Mouse (Mus musculus) CH12.LX (cell line): Measurements from ENCODE around the gene Prrc2b. TPM values are rescaled to one million over a fixed set of nuclear protein-coding genes. Genes with fewer than 3 reads are reported as not detected.

ENCODE experiments used
- DNase-seq: peaks from one replicate; pipeline ENCODE4 v3.0.0-alpha.2; 2013; ENCODE audit errors: extremely low read depth
- H3K27ac ChIP-seq: 2 replicates; pipeline ENCODE4 v1.5.1; 2012; ENCODE audit warnings: low read depth, mild to moderate bottlenecking, control low read depth, moderate library complexity; ENCODE audit not compliant: insufficient read depth
- H3K27me3 ChIP-seq: replicated peaks from 2 replicates; pipeline ENCODE3; 2012; ENCODE audit warnings: inconsistent platforms
- H3K36me3 ChIP-seq, 2 experiments: replicated peaks in 1 of 2; 2 replicates each; pipeline versions ENCODE3 to v1.6.1; 2012; ENCODE audit warnings: inconsistent platforms in 1 of 2, low read length in 1 of 2, mild to moderate bottlenecking in 1 of 2, mixed read lengths in 1 of 2, moderate library complexity in 1 of 2; ENCODE audit not compliant: control insufficient read depth in 1 of 2, insufficient read depth in 1 of 2
- H3K4me1 ChIP-seq, 2 experiments: 2 replicates each; pipeline ENCODE4 v1.6.1; 2012; ENCODE audit warnings: inconsistent platforms in 1 of 2, moderate library complexity in 1 of 2; ENCODE audit not compliant: insufficient read depth in 2 of 2, control insufficient read depth in 1 of 2
- H3K4me2 ChIP-seq: 2 replicates; pipeline ENCODE4 v1.6.1; 2012; ENCODE audit warnings: low read depth, mild to moderate bottlenecking, control low read depth; ENCODE audit not compliant: poor library complexity, insufficient read depth, severe bottlenecking
- H3K4me3 ChIP-seq, 3 experiments: fragments of 150-350 bp in 1 of 3; sonication (generic) in 1 of 3; replicated peaks in 1 of 3; 2 replicates each; pipeline versions ENCODE3 to v1.5.1; 2011 to 2012; ENCODE audit warnings: low read depth in 2 of 3, low read length in 2 of 3, mild to moderate bottlenecking in 2 of 3, moderate library complexity in 2 of 3, control low read depth in 1 of 3, improper control_type of control experiment in 1 of 3, inconsistent platforms in 1 of 3, mixed read lengths in 1 of 3; ENCODE audit not compliant: poor library complexity in 1 of 3
- H3K79me2 ChIP-seq: replicated peaks from 2 replicates; pipeline ENCODE4 v1.6.1; 2012; ENCODE audit warnings: mild to moderate bottlenecking, moderate library complexity; ENCODE audit not compliant: control insufficient read depth, poor library complexity, insufficient read depth, severe bottlenecking; ENCODE audit errors: extremely low read depth
- H3K9ac ChIP-seq: 2 replicates; pipeline ENCODE4 v1.6.1; 2012; ENCODE audit warnings: low read depth, mild to moderate bottlenecking, control low read depth, moderate library complexity; ENCODE audit not compliant: insufficient read depth
- H3K9me3 ChIP-seq: replicated peaks from 2 replicates; pipeline ENCODE3; 2012; ENCODE audit warnings: low read length, inconsistent platforms, mixed read lengths
- BHLHE40 ChIP-seq: IDR thresholded peaks from 2 replicates; pipeline ENCODE4 v1.6.1; 2011; ENCODE audit warnings: mild to moderate bottlenecking, low read depth, low read length, improper control_type of control experiment
- E2F4 ChIP-seq: IDR thresholded peaks from 2 replicates; pipeline ENCODE4 v1.6.1; 2011; ENCODE audit warnings: low read depth, low read length, improper control_type of control experiment; ENCODE audit not compliant: insufficient replicate concordance
- KAT2A ChIP-seq: IDR thresholded peaks from 2 replicates; pipeline ENCODE4 v1.6.1; 2012; ENCODE audit warnings: low read length, improper control_type of control experiment, inconsistent platforms; ENCODE audit not compliant: insufficient replicate concordance
- MAX ChIP-seq: IDR thresholded peaks from 2 replicates; pipeline ENCODE4 v1.6.1; 2011; ENCODE audit warnings: low read length, improper control_type of control experiment
- MXI1 ChIP-seq: IDR thresholded peaks from 2 replicates; pipeline ENCODE4 v1.6.1; 2011; ENCODE audit warnings: mild to moderate bottlenecking, low read depth, low read length, improper control_type of control experiment
- NRF1 ChIP-seq: IDR thresholded peaks from 2 replicates; pipeline ENCODE4 v1.6.1; 2014; ENCODE audit warnings: low read depth, mild to moderate bottlenecking, inconsistent platforms, low read length, improper control_type of control experiment, moderate library complexity
- POLR2AphosphoS2 ChIP-seq: IDR thresholded peaks from 2 replicates; pipeline ENCODE4 v1.6.1; 2011; ENCODE audit warnings: low read depth, low read length, improper control_type of control experiment
- USF1 ChIP-seq: IDR thresholded peaks from 2 replicates; pipeline ENCODE4 v1.6.1; 2014; ENCODE audit warnings: low read depth, mild to moderate bottlenecking, inconsistent platforms, low read length, improper control_type of control experiment
- ZC3H11A ChIP-seq: IDR thresholded peaks from 2 replicates; pipeline ENCODE4 v1.6.1; 2012; ENCODE audit warnings: low read depth, mild to moderate bottlenecking, inconsistent platforms, low read length, improper control_type of control experiment
- ZNF384 ChIP-seq: IDR thresholded peaks from 2 replicates; pipeline ENCODE4 v1.6.1; 2012; ENCODE audit warnings: low read depth, low read length, improper control_type of control experiment, inconsistent platforms
- dilution Hi-C: fragments of 300-500 bp; cut with MboI; formaldehyde crosslinking; loops from 2 replicates; pipeline ENCODE4 v1.14.3; 2020; ENCODE audit warnings: low sequenced_read_pairs; ENCODE audit not compliant: extremely low pct_unique_long_range_greater_than_20kb, extremely low pct_ligation_motif_present
- in situ Hi-C: fragments of 300-500 bp; cut with MboI; formaldehyde crosslinking; loops from 3 replicates; pipeline ENCODE4 v1.14.3; 2019; ENCODE audit warnings: low sequenced_read_pairs, low pct_ligation_motif_present, low pct_unique_long_range_greater_than_20kb, mixed read lengths
- polyA plus RNA-seq: library from polyadenylated mRNA; unstranded; fragments of >175 nt; gene quantifications from 2 replicates; pipeline ENCODE4 v1.2.1, GENCODE M21; 2012; ENCODE audit warnings: low read depth; ENCODE audit not compliant: insufficient read length
- total RNA-seq, 2 experiments: library from RNA; depleted of rRNA; stranded (reverse); fragments of 300-350 nt in 1 of 2; fragments of >200 nt in 1 of 2; gene quantifications; 2 replicates each; pipeline ENCODE4 v1.2.3; 2012 to 2014

Prrc2b gene
- total and polyA plus RNA-seq, 3 experiments, result 7.6 to 59.9 (median 42.2) TPM

DNA sequence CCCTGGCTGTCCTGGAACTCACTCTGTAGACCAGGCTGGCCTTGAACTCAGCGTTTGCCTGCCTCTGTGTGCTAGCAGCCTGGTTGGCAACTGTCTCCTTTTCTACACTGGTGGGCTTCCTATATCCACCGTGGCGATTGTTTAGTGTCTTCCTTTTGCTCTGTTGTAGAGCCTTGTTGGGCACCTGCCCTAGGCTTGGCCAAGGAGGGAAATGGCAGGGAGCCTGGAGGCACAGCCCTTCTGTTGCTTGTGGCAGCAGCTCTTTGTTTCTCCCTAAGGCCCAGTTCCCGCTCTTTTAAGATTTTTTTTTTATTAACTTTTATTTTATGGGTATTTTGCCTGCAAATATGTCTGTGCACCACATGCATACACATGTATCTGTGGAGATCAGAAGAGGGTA, 49.2 kb downstream of the Prrc2b start:
- no peak overlapping the region for H3K27ac ChIP-seq
- H3K4me1 ChIP-seq, result no peaks in the 10 kb centered on the region
- H3K27me3 ChIP-seq, result no peaks in the 10 kb centered on the region
- no peak overlapping the region for H3K4me3 ChIP-seq
- peaks cover 92 to 99% of the 10 kb centered on the region in 2 experiments for H3K36me3 ChIP-seq
- TF ChIP-seq POLR2AphosphoS2 (no peak), ZNF384 (no peak), NRF1 (no peak)
- TF ChIP-seq, all 38 proteins: peak for 0
- no peak for DNase-seq
- Histone ChIP-seq H3K9me3 (no peaks in the 10 kb centered on the region), H3K4me2 (no peak overlapping the region), H3K79me2 (0 out of 2 replicates have a peak, but pooled peaks cover 6% of the 10 kb centered on the region), H3K9ac (no peak overlapping the region)
- in situ Hi-C loops (no loop called here), dilution Hi-C loops (no loop called here)

DNA sequence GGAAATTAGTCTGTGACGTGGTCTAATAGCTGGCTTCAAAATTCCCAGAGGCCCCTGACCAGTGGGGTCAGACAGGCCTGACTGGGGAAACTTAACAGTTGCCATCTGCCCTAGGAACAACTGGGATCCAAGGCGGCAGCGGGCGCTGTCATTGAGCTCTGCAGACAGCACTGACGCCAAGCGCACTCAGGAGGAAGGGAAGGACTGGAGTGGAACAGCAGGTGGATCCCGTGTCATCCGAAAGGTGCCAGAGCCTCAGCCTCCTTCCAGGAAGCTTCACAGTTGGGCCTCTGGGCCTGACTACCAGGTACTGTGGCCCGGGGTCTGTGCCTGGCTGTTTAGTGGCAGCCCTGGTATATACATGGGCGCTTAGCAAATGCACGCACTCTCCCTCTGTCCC, 49.8 kb downstream of the Prrc2b start:
- H3K4me3 ChIP-seq, result no peak overlapping the region
- dilution Hi-C loops, result no loop called here
- no peak for DNase-seq
- no peaks in the 10 kb centered on the region for H3K9me3 ChIP-seq
- no peak overlapping the region for H3K9ac ChIP-seq
- H3K27ac ChIP-seq, result no peak overlapping the region
- H3K4me1 ChIP-seq, result no peaks in the 10 kb centered on the region
- no peaks in the 10 kb centered on the region for H3K27me3 ChIP-seq
- H3K4me2 ChIP-seq, result no peak overlapping the region
- in situ Hi-C loops, result no loop called here
- H3K36me3 ChIP-seq, result peaks cover 93 to 99% of the 10 kb centered on the region in 2 experiments
- TF ChIP-seq USF1 (no peak), ZC3H11A (no peak), POLR2AphosphoS2 (no peak), NRF1 (no peak)
- 0 out of 2 replicates have a peak, but pooled peaks cover 6% of the 10 kb centered on the region for H3K79me2 ChIP-seq

GRCm38 (mm10) chr2:32201527-32201926, 50.6 kb downstream of the Prrc2b start:
- TF ChIP-seq BHLHE40 (no peak), MXI1 (no peak), MAX (no peak), KAT2A (no peak), E2F4 (no peak)
- H3K27ac ChIP-seq, result no peak overlapping the region
- no peak overlapping the region for H3K4me3 ChIP-seq
- H3K9me3 ChIP-seq, result no peaks in the 10 kb centered on the region
- H3K9ac ChIP-seq, result no peak overlapping the region
- H3K27me3 ChIP-seq, result no peaks in the 10 kb centered on the region
- H3K79me2 ChIP-seq, result 0 out of 2 replicates have a peak, but pooled peaks cover 3% of the 10 kb centered on the region
- in situ Hi-C loops, result no loop called here
- H3K36me3 ChIP-seq, result peaks cover 96 to 99% of the 10 kb centered on the region in 2 experiments
- DNase-seq, result no peak
- dilution Hi-C loops, result no loop called here
- no peaks in the 10 kb centered on the region for H3K4me1 ChIP-seq
- no peak overlapping the region for H3K4me2 ChIP-seq
